Mouse (Mus musculus): ENCODE data around the gene Zbtb9.

DNA sequence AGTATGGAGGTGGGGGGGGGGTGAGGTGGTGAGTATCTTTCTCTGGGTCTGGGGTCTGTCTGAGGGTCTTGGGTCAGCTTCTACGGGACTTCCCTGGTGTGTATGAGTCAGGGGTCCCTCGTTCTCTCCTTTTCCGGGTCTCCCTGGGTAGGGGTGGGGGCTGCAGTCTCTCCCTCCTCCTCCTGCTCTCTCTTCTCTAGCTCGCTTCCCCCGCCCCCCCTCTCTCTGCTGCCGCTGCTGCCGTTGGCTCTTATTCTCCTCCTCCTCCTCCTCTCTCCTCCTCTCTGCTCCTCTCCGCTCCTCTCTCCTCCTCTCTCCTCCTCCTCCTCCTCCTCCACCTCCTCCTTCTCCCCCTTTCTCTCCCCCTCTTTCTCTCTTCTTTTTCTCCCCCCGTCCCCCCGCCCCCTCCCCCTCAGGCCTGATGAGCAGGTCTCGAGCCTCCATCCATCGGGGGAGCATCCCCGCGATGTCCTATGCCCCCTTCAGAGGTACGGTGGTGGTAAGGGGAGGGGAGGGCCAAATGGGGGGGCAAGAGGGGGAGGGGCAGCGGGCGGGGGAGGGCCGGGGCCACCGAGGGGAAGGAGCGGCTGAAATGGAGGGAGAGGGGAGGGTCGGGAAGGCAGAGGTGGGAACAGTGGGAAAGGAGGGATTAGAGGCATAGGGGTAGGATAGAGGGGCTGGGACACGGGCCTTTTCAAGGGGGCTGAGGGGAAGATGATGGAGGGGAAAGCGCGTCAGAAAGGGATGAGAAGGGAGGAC is 31.8 kb upstream of the Zbtb9 start, which contains the start of gene Syngap1:
- no peak for TF ChIP-seq TAL1 (IDR thresholded peaks at IDR 0.05; ENCODE audit: low read length)
- no peak for TF ChIP-seq GATA1 (IDR thresholded peaks at IDR 0.05; ENCODE audit: low read length)

All from erythroblast, embryonic 14.5 days (primary cell).